Mouse (Mus musculus): ENCODE data around the gene B2m. TPM values are rescaled to one million over a fixed set of nuclear protein-coding genes. Genes with fewer than 3 reads are reported as not detected.

Gene B2m
- polyA plus RNA-seq, 1 experiment = 99.6 TPM

- peak overlapping the region; percentile 95 for H3K4me3 ChIP-seq (replicated peaks)
- H3K36me3 ChIP-seq (replicated peaks; ENCODE audit: low read length) = peaks cover 44% of the 10 kb centered on the region
- no peaks in the 10 kb centered on the region for H3K9me3 ChIP-seq
- no peak for TF ChIP-seq GATA1 (IDR thresholded peaks at IDR 0.05; ENCODE audit: borderline replicate concordance, low read length)
- TF ChIP-seq FLI1 (IDR thresholded peaks at IDR 0.05; ENCODE audit: low read length) = no peak
- peaks cover 56% of the 10 kb centered on the region for H3K4me1 ChIP-seq
- H3K27me3 ChIP-seq (replicated peaks) = no peaks in the 10 kb centered on the region
Measured at GRCm38 (mm10) chr2:122149316-122149715, 1.8 kb downstream of the B2m start.

- TF ChIP-seq FLI1 (IDR thresholded peaks at IDR 0.05; ENCODE audit: low read length) = no peak
- TF ChIP-seq GATA1 (IDR thresholded peaks at IDR 0.05; ENCODE audit: borderline replicate concordance, low read length) = no peak
- Histone ChIP-seq H3K4me3 (replicated peaks) (peak overlapping the region; percentile 95), H3K27me3 (replicated peaks) (no peaks in the 10 kb centered on the region), H3K36me3 (replicated peaks; ENCODE audit: low read length) (peaks cover 48% of the 10 kb centered on the region), H3K4me1 (peaks cover 56% of the 10 kb centered on the region), H3K9me3 (no peaks in the 10 kb centered on the region)
Measured at GRCm38 (mm10) chr2:122149716-122150115, 2.2 kb downstream of the B2m start.

GRCm38 (mm10) chr2:122151221-122151620 lies 3.7 kb downstream of the B2m start:
- Histone ChIP-seq H3K36me3 (replicated peaks; ENCODE audit: low read length) (peaks cover 61% of the 10 kb centered on the region), H3K27me3 (replicated peaks) (no peaks in the 10 kb centered on the region), H3K4me3 (replicated peaks) (peak overlapping the region; percentile 57), H3K9me3 (no peaks in the 10 kb centered on the region), H3K4me1 (peaks cover 64% of the 10 kb centered on the region)
- no peak for TF ChIP-seq GATA1 (IDR thresholded peaks at IDR 0.05; ENCODE audit: borderline replicate concordance, low read length)
- no peak for TF ChIP-seq FLI1 (IDR thresholded peaks at IDR 0.05; ENCODE audit: low read length)

- no peaks in the 10 kb centered on the region for H3K27me3 ChIP-seq (replicated peaks)
- TF ChIP-seq GATA1 (IDR thresholded peaks at IDR 0.05; ENCODE audit: borderline replicate concordance, low read length) (no peak), FLI1 (IDR thresholded peaks at IDR 0.05; ENCODE audit: low read length) (no peak)
- H3K9me3 ChIP-seq = no peaks in the 10 kb centered on the region
- no peak overlapping the region for H3K4me3 ChIP-seq (replicated peaks)
- H3K4me1 ChIP-seq = peaks cover 60% of the 10 kb centered on the region
- H3K36me3 ChIP-seq (replicated peaks; ENCODE audit: low read length) = peaks cover 63% of the 10 kb centered on the region
Measured at GRCm38 (mm10) chr2:122152850-122153249, 5.4 kb downstream of the B2m start.

GRCm38 (mm10) chr2:122153681-122154365 lies 6.3 kb downstream of the B2m start:
- Histone ChIP-seq H3K27me3 (replicated peaks) (no peaks in the 10 kb centered on the region), H3K4me3 (replicated peaks) (no peak overlapping the region), H3K4me1 (peaks cover 57% of the 10 kb centered on the region), H3K9me3 (no peaks in the 10 kb centered on the region), H3K36me3 (replicated peaks; ENCODE audit: low read length) (peaks cover 63% of the 10 kb centered on the region)
- TF ChIP-seq FLI1 (IDR thresholded peaks at IDR 0.05; ENCODE audit: low read length) = no peak

- no peaks in the 10 kb centered on the region for H3K27me3 ChIP-seq (replicated peaks)
- no peak for TF ChIP-seq GATA1 (IDR thresholded peaks at IDR 0.05; ENCODE audit: borderline replicate concordance, low read length)
- no peak for TF ChIP-seq FLI1 (IDR thresholded peaks at IDR 0.05; ENCODE audit: low read length)
- H3K4me1 ChIP-seq = peaks cover 50% of the 10 kb centered on the region
- H3K4me3 ChIP-seq (replicated peaks) = no peak overlapping the region
- H3K9me3 ChIP-seq = no peaks in the 10 kb centered on the region
- H3K36me3 ChIP-seq (replicated peaks; ENCODE audit: low read length) = peaks cover 63% of the 10 kb centered on the region
Measured at GRCm38 (mm10) chr2:122154479-122154878, 7.0 kb downstream of the B2m start.

GRCm38 (mm10) chr2:122155292-122155691 lies 7.8 kb downstream of the B2m start:
- Histone ChIP-seq H3K9me3 (no peaks in the 10 kb centered on the region), H3K27me3 (replicated peaks) (no peaks in the 10 kb centered on the region), H3K36me3 (replicated peaks; ENCODE audit: low read length) (peaks cover 57% of the 10 kb centered on the region), H3K4me3 (replicated peaks) (no peak overlapping the region), H3K4me1 (peaks cover 45% of the 10 kb centered on the region)
- TF ChIP-seq FLI1 (IDR thresholded peaks at IDR 0.05; ENCODE audit: low read length) = no peak
- TF ChIP-seq GATA1 (IDR thresholded peaks at IDR 0.05; ENCODE audit: borderline replicate concordance, low read length) = no peak

- no peaks in the 10 kb centered on the region for H3K27me3 ChIP-seq (replicated peaks)
- H3K4me3 ChIP-seq (replicated peaks) = no peak overlapping the region
- TF ChIP-seq GATA1 (IDR thresholded peaks at IDR 0.05; ENCODE audit: borderline replicate concordance, low read length) (no peak), FLI1 (IDR thresholded peaks at IDR 0.05; ENCODE audit: low read length) (no peak)
- H3K36me3 ChIP-seq (replicated peaks; ENCODE audit: low read length) = peaks cover 49% of the 10 kb centered on the region
- peaks cover 41% of the 10 kb centered on the region for H3K4me1 ChIP-seq
- no peaks in the 10 kb centered on the region for H3K9me3 ChIP-seq
Measured at GRCm38 (mm10) chr2:122156051-122156700, 8.7 kb downstream of the B2m start.

- Histone ChIP-seq H3K9me3 (no peaks in the 10 kb centered on the region), H3K36me3 (replicated peaks; ENCODE audit: low read length) (peaks cover 35% of the 10 kb centered on the region), H3K27me3 (replicated peaks) (no peaks in the 10 kb centered on the region), H3K4me3 (replicated peaks) (no peak overlapping the region), H3K4me1 (peaks cover 42% of the 10 kb centered on the region)
- TF ChIP-seq FLI1 (IDR thresholded peaks at IDR 0.05; ENCODE audit: low read length) = no peak
Measured at GRCm38 (mm10) chr2:122157561-122157960, 10.1 kb downstream of the B2m start.

GRCm38 (mm10) chr2:122158362-122158802 lies 10.9 kb downstream of the B2m start:
- Histone ChIP-seq H3K4me1 (peaks cover 43% of the 10 kb centered on the region), H3K4me3 (replicated peaks) (no peak overlapping the region), H3K36me3 (replicated peaks; ENCODE audit: low read length) (peaks cover 26% of the 10 kb centered on the region), H3K9me3 (no peaks in the 10 kb centered on the region), H3K27me3 (replicated peaks) (no peaks in the 10 kb centered on the region)
- TF ChIP-seq GATA1 (IDR thresholded peaks at IDR 0.05; ENCODE audit: borderline replicate concordance, low read length) = no peak
- no peak for TF ChIP-seq FLI1 (IDR thresholded peaks at IDR 0.05; ENCODE audit: low read length)

Measured in megakaryocyte, embryonic 14.5 days (primary cell).